Mouse (Mus musculus) gastrocnemius, adult 8-10 months (tissue): ENCODE measurements around the gene Phactr1. TPM values are rescaled to one million over a fixed set of nuclear protein-coding genes. Genes with fewer than 3 reads are reported as not detected.

Experiments used
- DNase-seq, 2 experiments: peaks; one replicate each; pipeline ENCODE4 v3.0.0; 2022; ENCODE audit warnings: low spot score in 2 of 2
- total RNA-seq, 4 experiments: library from RNA; stranded (reverse); gene quantifications; 2 replicates each; pipeline ENCODE4 v1.2.4; 2022

Gene Phactr1
- total RNA-seq, 4 experiments from 2014 or later: 0.51 to 3.1 (median 1.7) TPM

- DNase-seq: no peak
Measured at GRCm38 (mm10) chr13:42973561-42973960, 293.1 kb downstream of the Phactr1 start.

DNA sequence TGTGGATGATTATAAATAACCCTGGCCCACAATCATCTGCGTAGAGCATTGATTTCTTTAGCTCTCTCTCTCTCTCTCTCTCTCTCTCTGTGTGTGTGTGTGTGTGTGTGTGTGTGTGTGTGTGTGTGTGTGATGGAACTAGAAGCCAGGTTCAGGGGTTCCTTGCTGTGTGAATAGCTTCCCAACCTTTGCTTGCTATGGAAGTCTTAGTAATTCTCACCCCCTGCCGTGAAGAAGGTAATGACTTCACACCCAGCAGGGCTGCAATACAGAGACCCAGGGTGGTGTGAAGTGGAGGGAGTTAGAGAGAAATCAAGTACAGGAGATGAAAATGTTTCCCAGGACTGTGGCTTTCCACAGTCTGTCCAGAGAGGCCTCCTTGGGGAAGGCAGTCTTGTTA, 293.5 kb downstream of the Phactr1 start:
- no peak for DNase-seq

DNA sequence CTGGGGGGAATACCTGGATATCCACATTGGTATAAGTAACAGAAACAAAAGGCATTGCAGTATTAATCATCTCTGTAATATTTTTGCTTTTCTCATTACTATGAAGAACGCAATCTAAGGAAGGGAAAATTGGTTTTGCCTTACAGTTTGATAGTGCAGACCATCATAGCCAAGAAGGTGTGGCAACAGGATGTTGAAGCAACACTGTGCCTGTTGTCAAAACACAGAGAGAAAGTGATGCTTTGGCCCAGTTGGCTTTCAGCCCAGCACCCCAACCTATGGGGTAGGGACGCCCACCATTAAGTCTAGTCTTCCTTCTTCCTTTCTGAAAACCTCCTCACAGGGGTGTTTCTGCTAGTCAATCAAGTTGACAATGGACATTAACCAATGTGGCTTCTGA, 294.1 kb downstream of the Phactr1 start:
- no peak for DNase-seq

DNA sequence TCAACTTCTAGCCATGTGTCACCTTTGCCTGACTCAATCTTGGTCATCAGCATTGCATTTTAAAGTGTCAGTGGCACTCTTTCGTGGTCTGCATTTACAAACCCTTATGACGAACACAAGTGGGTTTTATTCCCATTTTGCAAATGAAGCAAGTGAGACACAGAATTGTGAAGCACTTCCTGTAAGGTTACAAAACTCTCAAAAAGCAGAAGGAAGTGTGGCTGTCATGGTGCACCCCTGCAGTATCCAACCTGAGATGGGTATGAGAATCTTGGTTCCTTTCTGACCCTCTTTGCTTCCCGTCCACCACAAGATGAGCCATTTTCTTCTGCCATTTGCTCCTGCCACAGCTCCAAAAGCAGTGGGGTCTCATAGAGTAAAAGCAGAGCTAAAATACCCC, 295.7 kb downstream of the Phactr1 start:
- no peak for DNase-seq

GRCm38 (mm10) chr13:42976967-42977366, 296.5 kb downstream of the Phactr1 start:
- DNase-seq: no peak

- DNase-seq: no peak
Measured at GRCm38 (mm10) chr13:42980581-42980980, 300.2 kb downstream of the Phactr1 start.

DNA sequence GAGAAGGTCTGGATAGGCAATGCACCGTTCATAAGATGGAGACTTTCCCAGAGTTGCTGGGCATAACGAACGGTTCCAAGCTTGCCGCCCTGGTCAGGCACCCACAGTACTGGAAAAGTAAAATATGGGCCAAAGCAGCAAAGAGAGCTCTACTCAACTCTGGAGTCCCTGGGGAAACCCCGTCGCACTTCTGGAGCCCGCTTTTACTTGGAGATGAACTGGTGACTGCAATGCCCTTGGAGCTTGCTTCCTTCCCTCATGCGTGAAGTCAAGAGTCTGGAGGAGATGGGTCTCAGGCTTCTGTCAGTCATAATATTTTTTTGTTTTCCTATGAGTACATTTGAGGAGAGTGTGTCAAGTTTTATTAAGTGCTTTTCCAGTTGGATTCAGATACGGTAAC, 302.2 kb downstream of the Phactr1 start:
- DNase-seq: no peak

DNA sequence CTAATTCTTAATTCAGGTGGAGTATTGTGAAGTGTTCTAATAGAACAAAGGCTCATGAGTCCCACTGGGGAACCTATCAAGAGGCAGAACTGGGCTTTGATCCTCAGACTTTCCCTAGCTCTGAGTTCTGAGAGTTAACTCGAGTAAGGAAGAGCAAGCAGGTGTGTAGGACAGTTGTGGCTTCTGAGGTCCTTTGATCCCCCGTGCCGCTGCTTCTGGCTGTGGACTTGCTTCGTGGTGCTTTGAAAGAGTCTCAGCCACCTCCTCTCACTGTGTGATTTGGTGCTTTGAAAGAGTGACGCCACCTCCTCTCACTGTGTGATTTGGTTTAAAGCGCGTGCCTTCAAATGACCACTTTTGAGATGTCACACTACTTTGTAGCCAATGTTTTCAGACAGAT, 305.4 kb downstream of the Phactr1 start:
- no peak for DNase-seq

DNA sequence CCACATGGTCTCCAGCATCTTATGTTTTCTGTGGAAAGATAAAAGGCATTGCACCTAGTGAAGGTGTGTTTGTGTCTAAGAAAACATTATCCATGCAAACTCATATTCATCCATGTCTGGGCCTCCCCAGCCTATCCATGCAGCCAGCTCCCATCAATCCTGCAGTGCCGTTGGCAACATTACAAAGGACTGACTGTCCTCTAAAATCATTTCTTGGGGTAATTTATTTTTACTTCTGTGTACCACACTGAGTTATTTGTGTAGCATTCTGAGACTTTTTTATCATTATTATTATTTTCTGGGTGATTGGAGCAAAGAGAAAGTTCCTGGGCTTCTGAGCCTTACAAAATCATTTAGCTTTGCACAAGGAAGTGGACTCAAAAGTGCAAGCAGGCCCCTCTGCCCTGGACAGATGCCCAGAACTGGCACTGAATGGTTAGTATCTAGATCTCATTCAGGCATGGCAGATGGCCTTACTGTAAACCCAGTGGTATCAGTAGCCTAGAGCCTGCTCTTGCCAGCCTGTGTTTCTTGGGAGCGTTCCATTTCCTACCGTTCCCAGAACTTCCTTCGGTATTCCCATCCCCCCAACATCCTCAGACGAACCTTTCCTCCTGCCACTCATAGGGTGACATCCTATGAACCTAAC, 307.6 kb downstream of the Phactr1 start:
- no peak for DNase-seq

GRCm38 (mm10) chr13:42989481-42989880, 309.1 kb downstream of the Phactr1 start:
- DNase-seq: no peak

- no peak for DNase-seq
Measured at GRCm38 (mm10) chr13:42990051-42990450, 309.6 kb downstream of the Phactr1 start.

DNA sequence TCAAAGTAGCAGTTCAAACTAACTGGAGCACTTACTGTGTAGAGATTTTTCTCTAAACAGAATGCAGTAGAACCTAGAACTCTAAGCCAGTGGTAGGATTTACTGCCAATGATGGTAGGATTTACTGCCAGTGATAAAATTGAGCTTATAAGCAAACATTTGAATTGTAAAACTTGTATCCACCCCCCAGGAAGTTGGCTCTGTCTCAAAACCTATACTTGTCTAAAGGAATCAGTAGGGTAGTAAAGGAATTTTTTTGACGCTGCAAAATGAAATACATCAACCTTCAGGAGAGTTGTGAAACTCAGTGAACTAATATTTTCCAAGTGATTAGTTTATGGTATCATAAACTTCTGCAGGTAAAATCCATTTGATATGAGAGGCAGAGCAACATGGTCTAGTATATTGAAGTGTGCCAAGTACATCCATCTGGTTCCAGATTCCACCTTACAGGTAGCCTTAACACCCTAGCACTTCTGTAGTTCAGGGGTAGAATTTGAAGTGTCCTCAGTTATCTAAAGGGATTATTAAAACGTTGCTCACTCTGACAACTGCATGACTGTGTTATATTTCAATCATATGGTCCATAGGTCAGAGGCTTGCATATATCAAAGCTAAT, 310.2 kb downstream of the Phactr1 start:
- no peak for DNase-seq

- no peak for DNase-seq
Measured at GRCm38 (mm10) chr13:42991164-42991563, 310.7 kb downstream of the Phactr1 start.

GRCm38 (mm10) chr13:42992306-42992705, 311.9 kb downstream of the Phactr1 start:
- DNase-seq: no peak

DNA sequence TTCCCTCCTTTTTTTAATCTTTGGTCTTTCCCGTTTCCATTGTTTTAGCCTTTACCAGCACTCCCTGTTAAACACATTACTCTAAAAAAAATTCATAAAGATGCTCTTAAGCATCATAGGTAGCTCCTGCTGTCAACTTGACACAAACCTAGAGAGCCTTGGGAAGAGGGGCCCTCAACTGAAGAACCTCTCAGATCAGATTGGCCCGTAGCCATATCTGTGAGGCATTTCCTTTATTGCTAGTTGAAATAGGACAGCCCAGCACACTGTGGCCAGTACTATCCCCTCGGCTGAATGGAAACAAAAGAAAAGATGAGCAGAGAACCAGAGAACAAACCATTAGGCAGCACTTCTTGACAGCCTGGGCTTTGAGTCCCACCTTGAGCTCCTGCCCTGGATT, 313.9 kb downstream of the Phactr1 start:
- no peak for DNase-seq

DNA sequence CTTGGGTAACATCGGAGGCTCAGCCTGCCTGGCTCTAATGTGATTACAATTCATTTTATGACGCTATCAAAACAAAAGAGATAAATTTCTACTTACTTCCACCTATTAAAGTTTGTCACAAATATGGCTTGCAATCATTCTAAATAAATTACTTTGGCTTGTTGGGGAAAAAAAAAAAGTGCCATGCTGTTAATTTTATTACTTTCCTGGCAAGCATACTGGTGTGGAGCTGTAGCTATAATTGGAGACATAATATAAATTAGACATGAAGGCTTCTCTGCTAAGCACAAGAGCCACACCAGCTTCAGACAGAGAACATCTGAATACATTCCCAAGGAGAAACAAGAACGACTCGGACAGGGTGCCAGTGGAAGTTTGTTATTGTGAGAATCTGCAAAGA, 315.8 kb downstream of the Phactr1 start:
- DNase-seq: no peak

DNA sequence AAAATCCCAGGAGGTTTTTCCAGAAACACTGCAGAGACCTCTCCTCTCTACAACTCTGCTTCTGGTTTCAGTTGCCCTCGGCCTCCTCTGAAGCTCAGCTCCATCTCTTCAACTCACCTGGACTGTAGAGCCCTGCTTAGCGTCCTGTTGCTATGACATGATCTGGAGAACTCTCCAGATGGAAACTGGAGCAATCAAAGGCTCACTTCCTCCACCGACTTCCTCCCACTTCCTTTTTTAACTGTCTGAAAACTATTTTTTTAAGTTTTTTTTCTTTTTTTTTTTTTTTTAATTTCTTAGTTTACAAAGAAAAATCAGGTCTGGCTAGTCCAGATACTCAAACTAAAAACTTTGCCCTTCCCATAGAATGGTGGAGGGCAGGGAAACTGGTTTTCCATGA, 318.9 kb downstream of the Phactr1 start:
- no peak for DNase-seq

DNA sequence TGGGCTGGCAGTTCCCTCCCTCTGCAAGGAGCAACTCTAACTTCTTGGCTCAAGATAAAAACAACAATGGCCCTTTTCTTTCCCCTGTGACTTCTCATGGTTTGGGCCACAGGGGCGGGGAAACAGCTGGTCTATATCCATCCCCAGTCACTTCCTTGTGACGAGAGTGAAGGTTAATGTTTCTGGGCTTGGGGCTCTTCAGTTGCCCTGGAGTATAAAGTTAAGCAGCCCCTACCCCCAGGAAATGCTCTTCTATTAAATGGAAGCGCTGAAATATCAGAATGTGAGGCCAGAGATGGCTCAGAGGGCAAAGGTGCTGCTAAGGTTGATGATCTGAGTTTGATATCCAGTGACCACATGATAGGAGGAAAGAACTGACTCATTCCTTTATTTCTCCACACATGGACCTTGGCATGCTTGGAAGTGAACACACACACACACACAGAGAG, 324.7 kb downstream of the Phactr1 start:
- no peak for DNase-seq

DNA sequence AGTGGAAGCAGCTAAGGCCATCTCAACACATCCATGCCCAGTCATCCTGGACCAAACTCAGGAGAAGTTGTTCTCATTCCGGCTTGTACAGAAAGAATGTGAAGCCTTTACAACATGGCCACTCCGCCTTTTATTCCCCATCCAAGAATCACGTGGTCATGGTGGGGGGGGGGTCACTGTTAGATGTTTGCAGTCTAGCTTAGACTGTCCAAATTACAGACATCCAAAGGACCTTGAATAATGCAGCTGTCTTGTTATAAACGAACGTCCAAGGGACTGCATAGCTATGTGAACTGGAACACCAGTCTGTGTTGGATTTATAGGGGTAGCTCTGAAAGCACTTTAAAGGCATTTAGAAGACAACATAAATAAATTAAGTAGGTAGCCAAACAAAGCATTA, 328.0 kb downstream of the Phactr1 start:
- DNase-seq: no peak

DNA sequence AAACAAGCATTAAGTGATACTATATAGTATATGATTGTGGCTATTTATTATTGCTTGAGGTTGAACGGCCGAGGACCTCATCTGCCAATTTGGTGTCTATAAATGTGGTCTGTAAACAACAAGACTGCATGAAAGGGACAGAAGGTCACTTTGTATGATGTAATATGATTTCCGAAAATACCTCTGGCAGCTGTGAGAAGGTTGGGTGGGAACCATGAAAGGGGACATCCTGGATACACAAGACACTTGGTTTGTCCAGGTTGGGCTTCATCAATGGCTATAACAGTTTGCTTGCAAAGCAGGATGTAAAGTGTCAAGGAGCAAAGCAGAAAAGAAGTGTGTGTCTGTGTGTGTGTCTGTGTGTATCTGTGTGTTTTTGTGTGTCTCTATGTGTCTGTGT, 329.2 kb downstream of the Phactr1 start:
- no peak for DNase-seq

DNA sequence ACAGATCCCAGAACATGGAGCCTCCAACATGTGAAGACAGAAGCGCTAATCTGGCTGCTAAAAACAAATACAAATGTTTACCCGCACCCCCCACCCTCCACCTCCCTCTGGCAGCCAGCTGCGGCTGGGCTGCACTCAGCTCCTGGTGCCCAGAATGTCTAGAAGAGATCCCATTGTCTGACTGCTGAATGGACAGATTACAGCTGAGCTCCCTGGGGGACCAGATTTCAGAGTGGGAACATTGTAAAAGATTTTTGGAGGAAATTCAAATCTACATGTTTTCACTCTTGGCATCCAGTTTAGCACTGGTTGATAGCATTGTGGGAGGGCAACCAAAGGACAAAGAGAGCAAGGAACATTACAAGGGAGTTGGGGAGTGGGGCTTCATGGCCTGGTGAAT, 331.1 kb downstream of the Phactr1 start:
- no peak for DNase-seq

DNA sequence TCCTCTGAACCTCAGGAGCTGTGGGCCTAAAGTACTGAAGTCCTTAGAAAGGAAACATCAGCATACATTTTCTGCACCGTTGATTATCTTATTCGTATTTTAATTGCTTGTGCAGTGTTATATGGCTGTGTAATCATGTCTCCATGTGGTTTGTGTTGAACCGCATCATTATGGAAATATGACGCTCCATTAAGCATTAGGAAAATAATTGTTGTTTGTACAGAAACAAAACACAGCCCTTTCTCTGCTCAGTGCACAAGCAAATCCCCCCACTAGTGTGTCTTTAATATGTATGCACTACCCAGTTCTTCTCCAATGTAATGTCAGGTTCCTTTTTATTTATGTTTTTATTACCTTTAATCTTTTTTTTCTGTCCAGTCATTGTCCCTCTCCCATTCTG, 333.6 kb downstream of the Phactr1 start:
- DNase-seq: no peak

GRCm38 (mm10) chr13:43015768-43016167, 335.3 kb downstream of the Phactr1 start:
- DNase-seq: no peak
